Mouse (Mus musculus) liver, embryonic 15.5 days (tissue): ENCODE data around the gene Parl. TPM values are rescaled to one million over a fixed set of nuclear protein-coding genes. Genes with fewer than 3 reads are reported as not detected.
A peak's percentile ranks its signal among the peaks of the same experiment; 100 is the strongest.

ENCODE experiments used
- ATAC-seq: fragments of 200-750 bp; cut with Nextera tagmentation; 2 replicates; pipeline ENCODE4 v1.8.0; 2017; ENCODE audit warnings: moderate number of reproducible peaks, mild to moderate bottlenecking, moderate library complexity; ENCODE audit not compliant: insufficient read depth
- H3K27ac ChIP-seq: fragments of 300-500 bp; sonication (generic); replicated peaks from 2 replicates; pipeline ENCODE4 v1.5.1; 2015; ENCODE audit warnings: mild to moderate bottlenecking, inconsistent platforms
- H3K27me3 ChIP-seq: fragments of 300-500 bp; sonication (generic); 2 replicates; pipeline ENCODE4 v1.6.1; 2015; ENCODE audit warnings: mild to moderate bottlenecking, inconsistent platforms
- H3K36me3 ChIP-seq: fragments of 300-500 bp; sonication (generic); replicated peaks from 2 replicates; pipeline ENCODE4 v1.6.1; 2015; ENCODE audit warnings: moderate library complexity, mild to moderate bottlenecking, inconsistent platforms
- H3K4me1 ChIP-seq: fragments of 300-500 bp; sonication (generic); replicated peaks from 2 replicates; pipeline ENCODE4 v1.6.1; 2015; ENCODE audit warnings: inconsistent platforms
- H3K4me2 ChIP-seq: fragments of 300-500 bp; sonication (generic); 2 replicates; pipeline ENCODE4 v1.6.1; 2015; ENCODE audit warnings: moderate library complexity, mild to moderate bottlenecking, inconsistent platforms
- H3K4me3 ChIP-seq: fragments of 300-500 bp; sonication (generic); replicated peaks from 2 replicates; pipeline ENCODE4 v1.5.1; 2015; ENCODE audit warnings: mild to moderate bottlenecking, inconsistent platforms
- H3K9ac ChIP-seq: fragments of 300-500 bp; sonication (generic); 2 replicates; pipeline ENCODE4 v1.6.1; 2015; ENCODE audit warnings: moderate library complexity, mild to moderate bottlenecking, inconsistent platforms
- H3K9me3 ChIP-seq: fragments of 300-500 bp; sonication (generic); replicated peaks from 2 replicates; pipeline ENCODE4 v1.6.1; 2016; ENCODE audit warnings: inconsistent platforms
- WGBS: fragments of 180-500 bp; shearing (Covaris S2); methylation state at CpG from one replicate; pipeline ENCODE4 v1.1.7; 2015; ENCODE audit warnings: mixed read lengths; ENCODE audit not compliant: insufficient replicate concordance; 5-methylcytosine and 5-hydroxymethylcytosine counted together
- polyA plus RNA-seq: library from polyadenylated mRNA; unstranded; fragments of >200 nt; fragmentation: Nextera tagmentation; extraction: Ambion mirVana; gene quantifications from 2 replicates; pipeline ENCODE4 v1.2.1, GENCODE M21; 2015

Parl gene
- polyA plus RNA-seq, 1 experiment from 2014 or later: 37.5 TPM

- Histone ChIP-seq H3K9ac (no peak overlapping the region), H3K27ac (no peak overlapping the region), H3K36me3 (peaks cover 58% of the 10 kb centered on the region), H3K27me3 (no peaks in the 10 kb centered on the region), H3K4me3 (no peak overlapping the region), H3K4me2 (no peak overlapping the region), H3K4me1 (no peaks in the 10 kb centered on the region), H3K9me3 (no peaks in the 10 kb centered on the region)
- no peak for ATAC-seq
- WGBS: 55% methylated on average over 4 of the region's 4 CpGs
Observed at GRCm38 (mm10) chr16:20280238-20280637, 21.9 kb downstream of the Parl start.

DNA sequence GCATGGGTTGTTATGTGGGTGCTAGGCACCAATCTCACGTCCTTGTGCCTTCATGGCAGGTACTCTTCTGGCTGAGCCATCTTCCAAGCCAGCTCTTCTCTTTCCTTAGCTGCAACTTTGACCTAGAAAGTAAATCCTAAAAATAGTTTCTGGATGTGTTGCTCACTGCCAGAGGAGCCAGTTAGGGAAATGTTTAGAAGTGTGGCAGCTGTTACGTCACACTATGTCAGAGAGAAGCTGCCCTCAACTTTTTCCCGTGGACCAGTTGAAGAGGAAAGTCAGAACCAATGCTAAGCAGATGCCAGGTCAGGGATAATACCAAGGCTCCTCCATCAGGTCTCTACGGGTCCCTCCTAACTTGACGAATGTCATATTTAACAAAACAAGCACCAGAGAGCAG is 22.8 kb downstream of the Parl start:
- Histone ChIP-seq H3K9ac (no peak overlapping the region), H3K27ac (no peak overlapping the region), H3K4me3 (no peak overlapping the region), H3K4me2 (no peak overlapping the region), H3K36me3 (peaks cover 52% of the 10 kb centered on the region), H3K27me3 (no peaks in the 10 kb centered on the region), H3K4me1 (no peaks in the 10 kb centered on the region), H3K9me3 (no peaks in the 10 kb centered on the region)
- ATAC-seq: no peak
- WGBS: 73% methylated on average over 5 of the region's 5 CpGs

DNA sequence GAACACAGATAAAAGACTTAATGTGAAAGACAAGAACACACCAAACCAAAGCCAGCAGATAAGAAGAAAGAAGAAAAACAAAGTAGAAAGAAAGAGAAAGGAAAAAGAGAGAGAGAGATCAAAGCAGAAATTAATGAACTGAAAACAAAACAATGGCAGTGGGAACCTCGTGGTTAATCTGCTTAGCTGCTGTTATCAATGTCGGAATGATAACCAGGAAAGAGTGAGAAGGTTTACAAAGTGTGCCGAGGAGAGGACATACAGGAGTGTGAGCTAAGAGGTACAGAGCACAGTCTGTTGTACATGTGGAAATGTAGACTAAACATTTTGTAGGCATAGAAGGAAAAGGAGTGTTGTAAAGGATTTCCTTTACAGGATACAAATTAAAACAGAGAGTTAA is 29.2 kb downstream of the Parl start:
- Histone ChIP-seq H3K4me1 (no peaks in the 10 kb centered on the region), H3K27ac (no peak overlapping the region), H3K4me3 (no peak overlapping the region), H3K27me3 (no peaks in the 10 kb centered on the region), H3K9ac (no peak overlapping the region), H3K36me3 (0 out of 2 replicates have a peak, but pooled peaks cover 1% of the 10 kb centered on the region), H3K9me3 (no peaks in the 10 kb centered on the region), H3K4me2 (no peak overlapping the region)
- ATAC-seq: no peak
- WGBS: 13% methylated on average over 3 of the region's 3 CpGs

DNA sequence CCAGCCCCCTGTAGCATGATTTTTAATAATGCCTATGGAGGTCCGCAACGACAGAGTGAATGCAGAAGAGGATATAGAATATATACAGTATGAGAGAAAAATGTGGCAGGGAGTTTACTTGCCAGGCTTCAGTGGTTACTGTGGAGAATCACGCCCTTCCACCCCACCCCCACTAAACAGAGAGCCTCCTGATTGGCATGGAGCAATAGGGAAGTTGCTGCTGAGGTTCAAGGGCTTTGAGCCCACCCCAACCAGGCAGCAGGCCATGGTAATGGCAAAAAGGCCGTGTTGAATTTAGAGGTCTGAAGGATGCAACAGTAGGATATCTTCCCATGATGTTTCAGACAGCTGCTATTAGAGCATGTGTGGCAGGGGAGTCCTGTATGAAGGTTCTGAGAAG is 30.8 kb downstream of the Parl start:
- H3K4me1 ChIP-seq: no peaks in the 10 kb centered on the region
- no peak overlapping the region for H3K27ac ChIP-seq
- no peaks in the 10 kb centered on the region for H3K9me3 ChIP-seq
- ATAC-seq: no peak
- H3K9ac ChIP-seq: no peak overlapping the region
- H3K27me3 ChIP-seq: no peaks in the 10 kb centered on the region
- WGBS: 48% methylated on average over 4 of the region's 4 CpGs
- H3K4me3 ChIP-seq: no peak overlapping the region
- H3K36me3 ChIP-seq: no peaks in the 10 kb centered on the region
- no peak overlapping the region for H3K4me2 ChIP-seq

GRCm38 (mm10) chr16:20265089-20265488 is 37.1 kb downstream of the Parl start:
- no peak overlapping the region for H3K27ac ChIP-seq
- no peak for ATAC-seq
- 53% methylated on average over 7 of the region's 7 CpGs for WGBS
- no peaks in the 10 kb centered on the region for H3K9me3 ChIP-seq
- no peak overlapping the region for H3K9ac ChIP-seq
- no peaks in the 10 kb centered on the region for H3K4me1 ChIP-seq
- no peak overlapping the region for H3K4me3 ChIP-seq
- no peaks in the 10 kb centered on the region for H3K27me3 ChIP-seq
- no peaks in the 10 kb centered on the region for H3K36me3 ChIP-seq
- no peak overlapping the region for H3K4me2 ChIP-seq

DNA sequence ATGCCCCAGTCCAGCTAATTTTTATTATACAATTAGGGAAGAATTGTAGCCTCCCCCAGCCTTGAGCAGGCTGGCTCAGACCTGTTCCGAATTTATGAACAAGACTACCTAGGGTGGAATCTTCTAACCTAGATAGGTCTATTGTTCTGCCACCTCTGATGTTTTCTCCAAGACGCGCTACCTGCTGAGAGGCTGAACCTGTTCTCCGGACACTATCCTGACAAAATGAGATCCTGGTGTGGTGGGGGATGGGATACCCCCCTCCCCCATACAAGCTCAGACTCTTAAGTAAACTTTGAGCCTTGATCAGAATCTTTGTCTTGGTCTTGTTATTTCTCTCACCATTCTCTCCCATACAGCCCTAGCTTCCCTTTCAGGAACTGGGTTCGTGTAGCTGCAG is 44.3 kb downstream of the Parl start:
- ATAC-seq: no peak
- 76% methylated on average over 5 of the region's 5 CpGs for WGBS
- H3K36me3 ChIP-seq: no peaks in the 10 kb centered on the region
- no peaks in the 10 kb centered on the region for H3K4me1 ChIP-seq
- no peak overlapping the region for H3K27ac ChIP-seq
- H3K9me3 ChIP-seq: no peaks in the 10 kb centered on the region
- no peak overlapping the region for H3K4me3 ChIP-seq
- H3K9ac ChIP-seq: no peak overlapping the region
- no peaks in the 10 kb centered on the region for H3K27me3 ChIP-seq
- no peak overlapping the region for H3K4me2 ChIP-seq

DNA sequence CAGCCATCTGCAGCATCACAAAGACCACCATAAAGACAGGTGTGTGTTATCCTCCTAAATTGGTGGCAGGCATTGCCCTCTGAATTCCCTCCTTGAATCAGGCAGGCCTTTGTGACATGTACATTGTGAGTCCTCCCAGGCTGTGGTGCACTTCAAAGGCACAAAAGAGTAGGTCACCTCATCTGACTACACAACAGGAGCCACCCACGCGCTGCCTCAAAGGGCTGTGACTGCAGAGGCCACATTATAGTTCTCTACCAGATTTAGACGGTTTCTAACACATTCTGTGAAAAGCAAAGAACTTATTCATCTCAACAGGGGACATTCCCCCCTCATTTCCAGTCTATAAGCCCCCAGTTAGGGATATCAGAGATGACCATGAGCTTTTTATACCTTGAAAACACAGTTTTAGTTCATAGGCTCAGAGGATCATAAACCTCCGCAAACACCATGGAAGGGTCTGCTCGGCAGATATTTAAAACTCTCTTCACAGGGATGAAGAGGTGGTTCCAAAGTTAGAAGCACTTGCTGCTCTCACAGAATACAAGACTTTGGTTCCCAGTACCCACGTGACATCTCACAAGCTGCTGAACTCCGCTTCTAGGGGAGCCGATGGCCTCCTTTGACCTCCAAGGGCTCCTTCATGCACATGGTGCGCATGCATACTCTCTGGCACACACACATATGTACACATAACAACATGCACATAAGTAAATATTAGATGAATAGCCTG is 53.6 kb downstream of the Parl start:
- Histone ChIP-seq H3K27ac (no peak overlapping the region), H3K9me3 (no peaks in the 10 kb centered on the region), H3K27me3 (no peaks in the 10 kb centered on the region), H3K4me2 (no peak overlapping the region), H3K4me1 (no peaks in the 10 kb centered on the region), H3K9ac (no peak overlapping the region), H3K4me3 (no peak overlapping the region), H3K36me3 (no peaks in the 10 kb centered on the region)
- no peak for ATAC-seq
- WGBS: 74% methylated on average over 9 of the region's 9 CpGs

- no peaks in the 10 kb centered on the region for H3K9me3 ChIP-seq
- no peak overlapping the region for H3K4me3 ChIP-seq
- no peaks in the 10 kb centered on the region for H3K36me3 ChIP-seq
- peaks cover 8% of the 10 kb centered on the region for H3K27me3 ChIP-seq
- ATAC-seq: no peak
- H3K27ac ChIP-seq: no peak overlapping the region
- H3K4me1 ChIP-seq: no peaks in the 10 kb centered on the region
- no peak overlapping the region for H3K4me2 ChIP-seq
- H3K9ac ChIP-seq: no peak overlapping the region
Observed at GRCm38 (mm10) chr16:20247103-20247502, 55.1 kb downstream of the Parl start.

GRCm38 (mm10) chr16:20240468-20241414 is 61.4 kb downstream of the Parl start, which contains the start of gene Map6d1:
Gene Map6d1 (minus strand): TSS chr16:20241358.
- WGBS: 1% methylated on average over 90 of the region's 90 CpGs
- Histone ChIP-seq H3K9me3 (no peaks in the 10 kb centered on the region), H3K4me2 (peak within 1 kb of the TSS; percentile 75), H3K9ac (no peak within 1 kb of the TSS), H3K27me3 (peaks cover 45% of the 10 kb centered on the region), H3K36me3 (no peaks in the 10 kb centered on the region), H3K4me1 (peaks cover 9% of the 10 kb centered on the region; the same call in 1 of the 2 replicates), H3K4me3 (peak within 1 kb of the TSS; percentile 57), H3K27ac (no peak within 1 kb of the TSS)
- ATAC-seq: no peak

GRCm38 (mm10) chr16:20238646-20239045 is 63.5 kb downstream of the Parl start:
- H3K27ac ChIP-seq: no peak overlapping the region
- no peak overlapping the region for H3K9ac ChIP-seq
- H3K36me3 ChIP-seq: no peaks in the 10 kb centered on the region
- H3K4me3 ChIP-seq: no peak overlapping the region
- no peak for ATAC-seq
- H3K9me3 ChIP-seq: no peaks in the 10 kb centered on the region
- peaks cover 9% of the 10 kb centered on the region; the same call in 1 of the 2 replicates for H3K4me1 ChIP-seq
- 65% methylated on average over 4 of the region's 4 CpGs for WGBS
- H3K27me3 ChIP-seq: peaks cover 45% of the 10 kb centered on the region
- H3K4me2 ChIP-seq: no peak overlapping the region

DNA sequence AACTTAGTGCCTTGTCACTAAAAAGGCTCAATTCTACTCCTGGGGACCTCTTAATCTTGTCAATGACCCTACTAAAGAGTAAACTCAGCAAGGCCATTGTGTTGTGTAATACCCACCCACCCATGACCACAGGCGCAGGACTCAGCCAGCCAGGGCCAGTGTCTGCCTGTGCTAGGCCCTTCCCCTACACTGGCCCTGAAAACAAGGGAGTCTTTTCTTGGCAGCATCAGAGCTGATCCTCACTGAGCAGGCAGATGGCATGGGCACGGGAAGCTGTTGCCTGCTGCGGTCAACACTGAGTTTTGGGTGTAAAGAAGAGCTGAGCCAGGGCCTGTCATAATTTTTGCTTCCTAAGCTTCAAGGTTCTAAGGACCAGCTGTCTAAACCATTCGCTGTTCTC is 64.8 kb downstream of the Parl start:
- Histone ChIP-seq H3K36me3 (no peaks in the 10 kb centered on the region), H3K9ac (no peak overlapping the region), H3K27me3 (peaks cover 40% of the 10 kb centered on the region), H3K4me2 (no peak overlapping the region), H3K9me3 (no peaks in the 10 kb centered on the region), H3K4me3 (no peak overlapping the region), H3K4me1 (peaks cover 9% of the 10 kb centered on the region; the same call in 1 of the 2 replicates), H3K27ac (no peak overlapping the region)
- WGBS: 60% methylated on average over 4 of the region's 4 CpGs
- ATAC-seq: no peak
